Mouse (Mus musculus): ENCODE results near the gene Krr1. TPM values are rescaled to one million over a fixed set of nuclear protein-coding genes. Genes with fewer than 3 reads are reported as not detected.
A peak's percentile ranks its signal among the peaks of the same experiment; 100 is the strongest.

Gene Krr1
- polyA plus RNA-seq, 1 experiment from 2014 or later = 32.0 TPM

- 26% methylated on average over 3 of the region's 3 CpGs for WGBS
- Histone ChIP-seq H3K27me3 (ENCODE audit: insufficient read depth, low read length) (no peaks in the 10 kb centered on the region), H3K27ac (no peak overlapping the region), H3K4me1 (replicated peaks; ENCODE audit: insufficient read depth, low read length) (no peaks in the 10 kb centered on the region), H3K36me3 (ENCODE audit: insufficient read depth, low read length) (no peaks in the 10 kb centered on the region), H3K9me3 (replicated peaks; ENCODE audit: low read length) (no peaks in the 10 kb centered on the region), H3K4me2 (ENCODE audit: low read length) (no peak overlapping the region), H3K4me3 (replicated peaks; ENCODE audit: low read depth, low read length) (no peak overlapping the region), H3K9ac (ENCODE audit: low read depth, low read length) (no peak overlapping the region)
- ATAC-seq (replicated peaks; ENCODE audit: low FRiP score, low read depth) = no peak
- TF ChIP-seq CTCF (IDR thresholded peaks at IDR 0.05; ENCODE audit: low read depth) = no peak
- DNase-seq (ENCODE audit: low spot score) = no peak
These were observed 26.9 kb upstream of the Krr1 start for GRCm38 (mm10) chr10:111945563-111945962.

GRCm38 (mm10) chr10:111948041-111948440 is 24.4 kb upstream of the Krr1 start:
- DNase-seq (ENCODE audit: low spot score) (no peak), ATAC-seq (replicated peaks; ENCODE audit: low FRiP score, low read depth) (no peak)
- no peak overlapping the region for H3K9ac ChIP-seq (ENCODE audit: low read depth, low read length)
- H3K27ac ChIP-seq = no peak overlapping the region
- no peaks in the 10 kb centered on the region for H3K9me3 ChIP-seq (replicated peaks; ENCODE audit: low read length)
- no peak overlapping the region for H3K4me3 ChIP-seq (replicated peaks; ENCODE audit: low read depth, low read length)
- TF ChIP-seq CTCF (IDR thresholded peaks at IDR 0.05; ENCODE audit: low read depth) = no peak
- H3K27me3 ChIP-seq (ENCODE audit: insufficient read depth, low read length) = no peaks in the 10 kb centered on the region
- no peaks in the 10 kb centered on the region for H3K4me1 ChIP-seq (replicated peaks; ENCODE audit: insufficient read depth, low read length)
- H3K4me2 ChIP-seq (ENCODE audit: low read length) = no peak overlapping the region
- H3K36me3 ChIP-seq (ENCODE audit: insufficient read depth, low read length) = no peaks in the 10 kb centered on the region
- WGBS = 92% methylated on average over 1 of the region's 1 CpGs

- Histone ChIP-seq H3K4me2 (ENCODE audit: low read length) (no peak overlapping the region), H3K4me3 (replicated peaks; ENCODE audit: low read depth, low read length) (no peak overlapping the region), H3K27ac (no peak overlapping the region), H3K9me3 (replicated peaks; ENCODE audit: low read length) (no peaks in the 10 kb centered on the region), H3K9ac (ENCODE audit: low read depth, low read length) (no peak overlapping the region), H3K36me3 (ENCODE audit: insufficient read depth, low read length) (no peaks in the 10 kb centered on the region), H3K27me3 (ENCODE audit: insufficient read depth, low read length) (no peaks in the 10 kb centered on the region), H3K4me1 (replicated peaks; ENCODE audit: insufficient read depth, low read length) (no peaks in the 10 kb centered on the region)
- TF ChIP-seq CTCF (IDR thresholded peaks at IDR 0.05; ENCODE audit: low read depth) = no peak
- DNase-seq (ENCODE audit: low spot score) = no peak
- ATAC-seq (replicated peaks; ENCODE audit: low FRiP score, low read depth) = no peak
- WGBS = 52% methylated on average over 4 of the region's 4 CpGs
These were observed 23.5 kb upstream of the Krr1 start for GRCm38 (mm10) chr10:111949008-111949407.

- H3K27me3 ChIP-seq (ENCODE audit: insufficient read depth, low read length) = no peaks in the 10 kb centered on the region
- no peak overlapping the region for H3K9ac ChIP-seq (ENCODE audit: low read depth, low read length)
- no peaks in the 10 kb centered on the region for H3K9me3 ChIP-seq (replicated peaks; ENCODE audit: low read length)
- H3K4me3 ChIP-seq (replicated peaks; ENCODE audit: low read depth, low read length) = no peak overlapping the region
- no peaks in the 10 kb centered on the region for H3K4me1 ChIP-seq (replicated peaks; ENCODE audit: insufficient read depth, low read length)
- no peak for TF ChIP-seq CTCF (IDR thresholded peaks at IDR 0.05; ENCODE audit: low read depth)
- H3K36me3 ChIP-seq (ENCODE audit: insufficient read depth, low read length) = no peaks in the 10 kb centered on the region
- no peak overlapping the region for H3K4me2 ChIP-seq (ENCODE audit: low read length)
- 65% methylated on average over 2 of the region's 2 CpGs for WGBS
- no peak for ATAC-seq (replicated peaks; ENCODE audit: low FRiP score, low read depth)
- H3K27ac ChIP-seq = no peak overlapping the region
- no peak for DNase-seq (ENCODE audit: low spot score)
These were observed 16.6 kb upstream of the Krr1 start for GRCm38 (mm10) chr10:111955836-111956235.

- Histone ChIP-seq H3K27me3 (ENCODE audit: insufficient read depth, low read length) (no peaks in the 10 kb centered on the region), H3K36me3 (ENCODE audit: insufficient read depth, low read length) (no peaks in the 10 kb centered on the region), H3K27ac (no peak overlapping the region), H3K9me3 (replicated peaks; ENCODE audit: low read length) (no peaks in the 10 kb centered on the region), H3K4me1 (replicated peaks; ENCODE audit: insufficient read depth, low read length) (no peaks in the 10 kb centered on the region), H3K4me3 (replicated peaks; ENCODE audit: low read depth, low read length) (no peak overlapping the region), H3K4me2 (ENCODE audit: low read length) (no peak overlapping the region), H3K9ac (ENCODE audit: low read depth, low read length) (no peak overlapping the region)
- ATAC-seq (replicated peaks; ENCODE audit: low FRiP score, low read depth) (peak; percentile 59; the same call in 1 of the 2 replicates), DNase-seq (ENCODE audit: low spot score) (peak; percentile 89)
- peak; percentile 94 for TF ChIP-seq CTCF (IDR thresholded peaks at IDR 0.05; ENCODE audit: low read depth)
- WGBS = 54% methylated on average over 10 of the region's 10 CpGs
These were observed 15.0 kb upstream of the Krr1 start for GRCm38 (mm10) chr10:111957271-111958045.

GRCm38 (mm10) chr10:111958046-111958421 is 14.4 kb upstream of the Krr1 start:
- ATAC-seq (replicated peaks; ENCODE audit: low FRiP score, low read depth) (no peak), DNase-seq (ENCODE audit: low spot score) (no peak)
- Histone ChIP-seq H3K27me3 (ENCODE audit: insufficient read depth, low read length) (no peaks in the 10 kb centered on the region), H3K4me2 (ENCODE audit: low read length) (no peak overlapping the region), H3K27ac (no peak overlapping the region), H3K4me3 (replicated peaks; ENCODE audit: low read depth, low read length) (no peak overlapping the region), H3K36me3 (ENCODE audit: insufficient read depth, low read length) (no peaks in the 10 kb centered on the region), H3K9ac (ENCODE audit: low read depth, low read length) (no peak overlapping the region), H3K4me1 (replicated peaks; ENCODE audit: insufficient read depth, low read length) (no peaks in the 10 kb centered on the region), H3K9me3 (replicated peaks; ENCODE audit: low read length) (no peaks in the 10 kb centered on the region)
- WGBS = 31% methylated on average over 4 of the region's 4 CpGs
- no peak for TF ChIP-seq CTCF (IDR thresholded peaks at IDR 0.05; ENCODE audit: low read depth)

GRCm38 (mm10) chr10:111959353-111959752 is 13.1 kb upstream of the Krr1 start:
- WGBS = 76% methylated on average over 2 of the region's 2 CpGs
- ATAC-seq (replicated peaks; ENCODE audit: low FRiP score, low read depth) = no peak

More at GRCm38 (mm10) chr10:111959353-111959752, 13.1 kb upstream of the Krr1 start:
- H3K27ac ChIP-seq = no peak overlapping the region
- H3K4me1 ChIP-seq (replicated peaks; ENCODE audit: insufficient read depth, low read length) = no peaks in the 10 kb centered on the region
- H3K9ac ChIP-seq (ENCODE audit: low read depth, low read length) = no peak overlapping the region
- H3K36me3 ChIP-seq (ENCODE audit: insufficient read depth, low read length) = no peaks in the 10 kb centered on the region
- no peaks in the 10 kb centered on the region for H3K9me3 ChIP-seq (replicated peaks; ENCODE audit: low read length)
- no peak overlapping the region for H3K4me3 ChIP-seq (replicated peaks; ENCODE audit: low read depth, low read length)
- DNase-seq (ENCODE audit: low spot score) = no peak
- no peaks in the 10 kb centered on the region for H3K27me3 ChIP-seq (ENCODE audit: insufficient read depth, low read length)
- no peak overlapping the region for H3K4me2 ChIP-seq (ENCODE audit: low read length)
- TF ChIP-seq CTCF (IDR thresholded peaks at IDR 0.05; ENCODE audit: low read depth) = no peak

Data from kidney, postnatal 0 days (tissue).